Mouse (Mus musculus): Measurements from ENCODE around the gene Rad23b. TPM values are rescaled to one million over a fixed set of nuclear protein-coding genes. Genes with fewer than 3 reads are reported as not detected.

Rad23b gene
- polyA plus RNA-seq, 1 experiment, result 83.9 TPM

GRCm38 (mm10) chr4:55426250-55426649, 76.4 kb downstream of the Rad23b start:
- Histone ChIP-seq H3K4me1 (ENCODE audit: control insufficient read depth, insufficient read depth, low read length) (0 out of 2 replicates have a peak, but pooled peaks cover 5% of the 10 kb centered on the region), H3K27ac (ENCODE audit: insufficient read depth, low read depth, low read length) (no peak overlapping the region), H3K4me3 (ENCODE audit: insufficient read depth, low read length) (no peak overlapping the region)
- no peak for TF ChIP-seq CTCF (IDR thresholded peaks at IDR 0.05; ENCODE audit: low read depth, low read length)
- no peak for TF ChIP-seq POLR2A (IDR thresholded peaks at IDR 0.05; ENCODE audit: borderline replicate concordance, low read depth, low read length)

Other genes starting within 250 kb of the Rad23b start
- gene Klf4, start 182.4 kb downstream of the Rad23b start, polyA plus RNA-seq (2012; ENCODE audit: insufficient read depth, insufficient read length, missing spikeins), result 9.7 and 10.3 TPM in 2 replicates

Data from bone marrow macrophage, adult 2 months (primary cell).